Mouse (Mus musculus) heart, postnatal 14 days (tissue): ENCODE measurements around the gene Ifna2. TPM values are rescaled to one million over a fixed set of nuclear protein-coding genes. Genes with fewer than 3 reads are reported as not detected.

ENCODE experiments used
- DNase-seq, 2 experiments: peaks; one replicate each; pipeline ENCODE4 v3.0.0; 2021 to 2022
- intact Hi-C: fragments of 180-260 bp; cut with DNase I; formaldehyde crosslinking; loops from one replicate; pipeline ENCODE4 v1.15.1; 2025
- long read RNA-seq, 2 experiments: library from polyadenylated mRNA; stranded (forward); transcript quantifications; one replicate each; pipeline ENCODE4 v2.0.0; 2021
- total RNA-seq, 2 experiments: library from RNA; stranded (reverse); gene quantifications; 2 replicates each; pipeline ENCODE4 v1.2.3; 2021

Ifna2 gene
- total RNA-seq = not detected
- long read RNA-seq, experiment 1 = 0 reads
- long read RNA-seq, experiment 2 = 0 reads

- intact Hi-C loops = loop anchor here (5.0 kb wide), 1 partner anchor 133 kb away; the partner anchor contains the start of genes Ifna11 and Ifna7
- DNase-seq = no peak
Observed at GRCm38 (mm10) chr4:88683812-88684211, at the start of gene Ifna2. Gene Ifna2, minus strand, starts transcription at chr4:88683912.

- peak; percentile 40 to 55 for DNase-seq
- intact Hi-C loops = loop anchor here (1.0 kb wide), 1 partner anchor 31 kb away; no protein-coding TSS in a partner anchor
Observed at GRCm38 (mm10) chr4:88727324-88727723, 43.6 kb upstream of the Ifna2 start.

- DNase-seq = no peak
- intact Hi-C loops = loop anchor here (1.0 kb wide), 1 partner anchor 30 kb away; no protein-coding TSS in a partner anchor
Observed at GRCm38 (mm10) chr4:88726727-88727126, 43.0 kb upstream of the Ifna2 start.

- intact Hi-C loops = no loop called here
- DNase-seq = no peak
Observed at GRCm38 (mm10) chr4:88723497-88724090, 39.9 kb upstream of the Ifna2 start.

DNA sequence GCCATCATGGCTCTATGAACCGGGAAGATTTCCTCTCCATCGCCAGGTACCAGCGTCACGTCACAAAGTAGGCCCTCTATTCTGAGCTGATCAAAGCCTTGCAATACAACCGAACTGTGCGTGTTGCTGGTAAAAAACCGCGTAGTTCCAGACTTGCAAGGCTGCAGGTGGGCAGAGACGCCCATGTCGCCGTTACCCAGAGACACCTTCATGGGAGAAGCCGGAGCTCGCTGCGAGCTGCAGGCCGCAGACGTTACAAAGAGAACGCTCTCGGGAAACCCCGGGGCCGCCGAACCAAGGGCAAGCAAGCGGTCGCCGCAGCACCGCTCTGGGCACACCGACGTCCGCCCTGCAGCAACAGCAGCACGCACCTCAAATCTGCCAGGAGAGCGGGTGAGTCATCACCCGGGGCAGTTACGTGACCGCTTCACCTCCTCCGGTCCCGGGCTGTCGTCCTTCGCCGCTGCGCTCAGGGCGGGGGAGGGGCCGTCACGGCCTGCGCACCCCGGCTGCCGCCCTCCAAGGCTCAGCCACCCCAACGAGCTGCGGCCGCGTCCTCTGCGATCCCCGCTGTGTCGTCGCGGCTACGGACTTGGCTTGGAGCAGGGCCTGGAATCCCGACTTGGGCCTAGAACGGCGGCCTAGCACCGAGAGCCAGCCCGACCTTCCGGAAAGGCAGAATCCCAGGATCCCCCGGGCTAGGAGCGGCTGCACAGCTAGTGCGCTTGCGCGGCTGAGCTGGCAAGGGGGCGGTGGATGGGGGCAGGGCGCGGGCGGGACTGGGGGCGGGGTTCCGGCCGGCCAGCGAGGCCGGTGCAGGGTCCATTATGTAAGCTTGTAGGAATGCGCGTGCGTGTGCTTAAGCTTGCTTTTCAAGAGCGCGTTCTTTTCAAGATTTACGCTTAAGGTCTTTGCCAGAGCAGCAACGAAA lies 38.3 kb upstream of the Ifna2 start, which contains the start of the genes Gm26566 and Klhl9:
TSS of gene Gm26566 (plus strand) at position 15 of the 931 bp plus-strand sequence.
TSS of gene Klhl9 (minus strand) at position 675 of the 931 bp plus-strand sequence.
- intact Hi-C loops = no loop called here
- peak; percentile 93 to 95 for DNase-seq

- intact Hi-C loops = no loop called here
- DNase-seq = no peak
Observed at GRCm38 (mm10) chr4:88718715-88719114, 35.0 kb upstream of the Ifna2 start.

GRCm38 (mm10) chr4:88715059-88715458 lies 31.3 kb upstream of the Ifna2 start:
- intact Hi-C loops = no loop called here
- no peak for DNase-seq

GRCm38 (mm10) chr4:88714281-88714680 lies 30.6 kb upstream of the Ifna2 start:
- intact Hi-C loops = no loop called here
- no peak for DNase-seq

DNA sequence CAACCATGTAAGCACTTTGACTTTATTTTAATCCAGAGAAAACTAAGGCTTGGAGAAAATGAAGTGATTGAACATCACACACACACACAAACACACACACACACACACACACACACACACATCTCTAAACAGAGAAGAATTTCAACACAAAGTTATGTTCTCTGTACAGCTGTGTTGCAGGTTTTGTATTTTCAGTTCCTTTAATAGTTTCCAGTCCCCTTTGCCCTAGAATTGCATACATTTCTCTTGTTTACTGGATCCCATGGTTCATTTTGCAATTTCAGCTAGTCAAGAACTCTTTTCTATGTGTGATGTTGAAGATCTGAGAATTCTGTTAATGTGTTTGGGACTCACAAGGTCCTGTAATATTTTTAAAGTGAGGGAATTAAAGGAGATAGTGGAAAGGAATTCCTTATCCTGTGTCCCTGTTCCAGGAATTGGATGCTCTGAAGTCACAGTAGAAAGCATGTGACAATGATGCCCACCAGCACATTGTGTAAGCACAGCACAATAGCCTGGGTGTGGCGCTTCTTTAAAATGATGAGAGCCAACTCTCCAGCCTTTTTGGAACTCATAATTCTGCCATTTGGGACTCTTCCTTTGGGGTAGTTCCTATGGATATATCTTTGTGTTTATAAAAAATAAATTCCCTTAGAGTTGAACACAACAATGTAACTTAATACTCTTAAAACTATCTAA lies 23.6 kb upstream of the Ifna2 start:
- DNase-seq = no peak
- intact Hi-C loops = no loop called here

DNA sequence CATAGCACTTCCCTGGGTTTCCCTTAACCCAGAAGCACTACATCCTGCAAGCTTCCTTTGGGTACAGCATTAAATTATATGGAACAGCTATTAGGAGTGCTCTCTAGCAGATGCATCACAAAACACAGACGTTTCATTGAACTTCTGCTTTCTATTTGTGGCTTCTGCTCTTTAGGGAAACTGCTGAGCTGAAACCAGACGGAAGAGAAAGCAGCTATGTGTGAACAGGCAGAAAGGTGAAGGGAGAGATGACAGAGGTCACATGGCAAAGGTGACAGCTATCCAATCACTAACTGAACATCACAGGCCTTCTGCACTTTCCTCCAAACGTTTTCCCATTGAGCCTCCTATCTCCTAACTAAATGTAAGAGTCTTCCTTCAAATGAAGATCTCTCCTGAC lies 22.2 kb upstream of the Ifna2 start:
- intact Hi-C loops = no loop called here
- no peak for DNase-seq

- no peak for DNase-seq
- intact Hi-C loops = no loop called here
Observed at GRCm38 (mm10) chr4:88699301-88699700, 15.6 kb upstream of the Ifna2 start.

DNA sequence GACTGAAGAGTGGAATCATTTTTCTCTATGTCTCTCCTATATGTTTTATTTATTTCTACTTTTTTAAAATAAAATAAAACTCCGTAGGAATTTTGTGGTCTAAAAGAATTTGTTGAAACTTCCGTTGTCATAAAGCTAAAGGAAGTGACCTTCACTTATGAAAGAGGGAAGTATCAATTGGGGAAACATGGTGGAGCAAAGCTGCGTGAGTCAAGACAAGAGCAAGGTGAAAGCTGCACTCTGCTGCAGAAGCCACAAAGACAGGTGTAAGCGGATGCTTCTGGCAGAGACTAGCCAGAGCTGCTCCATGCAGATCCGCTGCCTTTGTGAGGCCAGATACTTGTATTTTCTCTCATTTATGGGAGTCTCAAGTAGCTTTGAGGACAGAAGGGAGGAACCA lies 15.1 kb upstream of the Ifna2 start:
- intact Hi-C loops = no loop called here
- DNase-seq = no peak

DNA sequence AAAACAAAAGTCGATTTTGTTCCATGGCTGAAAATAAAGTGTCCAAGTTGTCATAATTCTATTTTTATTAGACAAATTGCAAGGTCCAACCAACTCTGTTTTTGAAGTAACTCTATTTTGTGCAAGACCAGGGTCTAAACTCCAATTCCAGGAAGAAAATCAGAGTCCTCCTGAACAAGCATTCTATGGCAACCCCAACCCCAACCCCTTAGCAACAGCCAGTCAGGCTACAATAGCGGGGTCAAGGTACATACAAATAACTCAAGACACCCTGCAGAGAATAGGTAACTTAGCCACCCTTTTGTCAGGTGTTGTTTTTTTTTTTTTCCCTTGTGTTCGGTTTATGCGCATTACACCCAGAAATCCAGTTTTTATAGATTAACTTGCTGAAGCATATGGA lies 14.0 kb upstream of the Ifna2 start:
- DNase-seq = no peak
- intact Hi-C loops = no loop called here

DNA sequence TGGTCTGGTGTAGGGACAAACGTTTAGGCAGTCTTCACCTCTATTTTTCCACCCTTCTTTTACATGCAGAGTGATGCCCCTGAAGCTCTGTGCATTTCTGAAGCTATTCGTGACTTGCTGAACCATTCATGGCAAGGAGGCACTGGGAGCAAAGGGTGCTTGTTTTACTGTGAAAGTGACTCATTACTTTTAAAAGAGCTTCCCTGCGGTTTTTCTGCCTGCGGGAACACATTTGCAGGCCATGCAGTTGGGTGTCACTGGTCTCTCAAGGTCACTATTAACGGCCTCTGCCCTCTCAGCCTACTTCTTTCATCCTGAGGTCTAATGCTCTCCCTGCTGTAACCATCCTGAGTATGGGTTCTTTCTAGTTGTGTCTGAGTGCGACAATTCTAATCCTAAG lies 13.4 kb upstream of the Ifna2 start:
- intact Hi-C loops = no loop called here
- no peak for DNase-seq

GRCm38 (mm10) chr4:88696237-88696884 lies 12.6 kb upstream of the Ifna2 start:
- DNase-seq = peak; percentile 81 to 88
- intact Hi-C loops = loop anchor here (1.0 kb wide), 1 partner anchor 31 kb away; no protein-coding TSS in a partner anchor

GRCm38 (mm10) chr4:88693392-88693791 lies 9.7 kb upstream of the Ifna2 start:
- intact Hi-C loops = no loop called here
- DNase-seq = no peak

DNA sequence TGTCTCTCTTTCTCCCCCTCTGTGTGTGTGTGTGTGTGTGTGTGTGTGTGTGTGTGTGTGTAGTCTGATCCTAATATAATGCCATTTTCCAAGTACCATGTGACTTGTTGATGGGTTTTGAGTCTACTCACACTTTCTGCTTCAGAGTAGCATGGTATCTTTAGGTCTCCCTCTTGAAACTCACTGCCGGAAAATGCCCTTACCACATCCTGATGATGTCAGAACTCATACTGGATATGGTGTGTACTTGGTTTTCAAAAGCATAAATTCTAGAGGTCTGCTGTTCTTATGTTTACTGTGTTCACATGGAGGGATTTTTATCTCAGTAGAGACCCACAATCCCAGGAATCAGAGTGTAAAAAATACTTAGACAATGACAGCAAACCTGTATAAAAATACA lies 8.8 kb upstream of the Ifna2 start:
- DNase-seq = no peak
- intact Hi-C loops = no loop called here

GRCm38 (mm10) chr4:88691259-88691658 lies 7.5 kb upstream of the Ifna2 start, which contains the start of gene Ifnab:
Gene Ifnab, minus strand, starts transcription at chr4:88691359.
- no peak for DNase-seq
- intact Hi-C loops = no loop called here

- intact Hi-C loops = loop anchor here (5.0 kb wide), 1 partner anchor 136 kb away; the partner anchor contains the start of genes Ifna11 and Ifna7
- DNase-seq = no peak
Observed at GRCm38 (mm10) chr4:88681353-88681752, 2.4 kb downstream of the Ifna2 start.

GRCm38 (mm10) chr4:88680362-88680761 lies 3.4 kb downstream of the Ifna2 start:
- DNase-seq = peak in 1 of 2 experiments; percentile 20
- intact Hi-C loops = loop anchor here (5.0 kb wide), 1 partner anchor 137 kb away; the partner anchor contains the start of genes Ifna11 and Ifna7
